Mouse (Mus musculus): Measurements from ENCODE around the gene Ubqln4. TPM values are rescaled to one million over a fixed set of nuclear protein-coding genes. Genes with fewer than 3 reads are reported as not detected.
"Not testable (repeated sequence)": the region's sequence is repeated elsewhere in the genome, so short reads cannot be mapped to it uniquely, and the experiment has no call there.

Ubqln4 gene
- total RNA-seq, 1 experiment = 103 TPM

GRCm38 (mm10) chr3:88593893-88594580, 40.5 kb downstream of the Ubqln4 start:
- Histone ChIP-seq H3K9ac (ENCODE audit: insufficient read depth, low read depth, low read length, poor library complexity, severe bottlenecking) (no peak overlapping the region), H3K27ac (ENCODE audit: insufficient read depth, low read depth, low read length, poor library complexity, severe bottlenecking) (no peak overlapping the region)
- in situ Hi-C loops (cut with MboI; ENCODE audit: low sequenced_read_pairs in 2 of 2, unreplicated experiment in 2 of 2) = no loop called here

DNA sequence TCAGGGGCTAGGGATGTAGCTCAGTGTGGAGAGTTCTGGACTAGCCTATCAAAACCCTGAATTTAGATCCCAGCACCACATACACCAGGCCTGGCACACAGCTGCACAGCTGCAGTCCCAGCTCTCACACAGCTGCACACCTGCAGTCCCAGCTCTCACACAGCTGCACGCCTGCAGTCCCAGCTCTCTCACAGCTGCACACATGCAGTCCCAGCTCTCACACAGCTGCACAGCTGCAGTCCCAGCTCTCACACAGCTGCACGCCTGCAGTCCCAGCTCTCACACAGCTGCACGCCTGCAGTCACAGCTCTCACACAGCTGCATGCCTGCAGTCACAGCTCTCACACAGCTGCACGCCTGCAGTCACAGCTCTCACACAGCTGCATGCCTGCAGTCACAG, 43.0 kb downstream of the Ubqln4 start:
- H3K9ac ChIP-seq (ENCODE audit: insufficient read depth, low read depth, low read length, poor library complexity, severe bottlenecking); H3K27ac ChIP-seq (ENCODE audit: insufficient read depth, low read depth, low read length, poor library complexity, severe bottlenecking); DNase-seq (ENCODE audit: low read depth, low spot score); H3K9me3 ChIP-seq (ENCODE audit: control insufficient read depth, insufficient read depth, low read depth, low read length); H3K4me3 ChIP-seq (ENCODE audit: insufficient read depth in 1 of 2, low read depth in 1 of 2, low read length in 2 of 2, poor library complexity in 1 of 2, severe bottlenecking in 1 of 2); in situ Hi-C loops (cut with MboI; ENCODE audit: low sequenced_read_pairs in 2 of 2, unreplicated experiment in 2 of 2); H3K36me3 ChIP-seq (ENCODE audit: control insufficient read depth, insufficient read depth, low read length, poor library complexity, severe bottlenecking): not testable (repeated sequence)
- H3K4me1 ChIP-seq (ENCODE audit: control insufficient read depth in 2 of 2, insufficient read depth in 2 of 2, low read length in 2 of 2, poor library complexity in 1 of 2) = peaks cover 7 to 22% of the 10 kb centered on the region in 2 experiments; a peak in 3 of 4 replicates

More at GRCm38 (mm10) chr3:88593893-88594580, 40.5 kb downstream of the Ubqln4 start:
- H3K36me3 ChIP-seq (ENCODE audit: control insufficient read depth, insufficient read depth, low read length, poor library complexity, severe bottlenecking) = no peaks in the 10 kb centered on the region
- no peaks in the 10 kb centered on the region for H3K9me3 ChIP-seq (ENCODE audit: control insufficient read depth, insufficient read depth, low read depth, low read length)
- peaks cover 10 to 34% of the 10 kb centered on the region in 2 experiments; a peak in 3 of 4 replicates for H3K4me1 ChIP-seq (ENCODE audit: control insufficient read depth in 2 of 2, insufficient read depth in 2 of 2, low read length in 2 of 2, poor library complexity in 1 of 2)
- DNase-seq (ENCODE audit: low read depth, low spot score) = no peak
- TF ChIP-seq MAFK (IDR thresholded peaks at IDR 0.05; ENCODE audit: insufficient read depth, low read depth, low read length) (no peak), ZC3H11A (IDR thresholded peaks at IDR 0.05; ENCODE audit: borderline replicate concordance, low read depth, low read length) (no peak), CHD2 (IDR thresholded peaks at IDR 0.05; ENCODE audit: low read depth, low read length) (no peak), HCFC1 (IDR thresholded peaks at IDR 0.05; ENCODE audit: borderline replicate concordance, insufficient read depth, low read length) (no peak), ZNF384 (IDR thresholded peaks at IDR 0.05; ENCODE audit: low read depth, low read length) (no peak)
- no peak overlapping the region for H3K4me3 ChIP-seq (ENCODE audit: insufficient read depth in 1 of 2, low read depth in 1 of 2, low read length in 2 of 2, poor library complexity in 1 of 2, severe bottlenecking in 1 of 2)

GRCm38 (mm10) chr3:88602466-88602865, 48.9 kb downstream of the Ubqln4 start:
- Histone ChIP-seq H3K4me3 (ENCODE audit: insufficient read depth in 1 of 2, low read depth in 1 of 2, low read length in 2 of 2, poor library complexity in 1 of 2, severe bottlenecking in 1 of 2) (no peak overlapping the region), H3K9ac (ENCODE audit: insufficient read depth, low read depth, low read length, poor library complexity, severe bottlenecking) (no peak overlapping the region), H3K4me1 (ENCODE audit: control insufficient read depth in 2 of 2, insufficient read depth in 2 of 2, low read length in 2 of 2, poor library complexity in 1 of 2) (peaks cover 0 to 16% of the 10 kb centered on the region in 2 experiments; a peak in 2 of 4 replicates), H3K27ac (ENCODE audit: insufficient read depth, low read depth, low read length, poor library complexity, severe bottlenecking) (peak overlapping the region; percentile 40; the same call in 1 of the 2 replicates), H3K36me3 (ENCODE audit: control insufficient read depth, insufficient read depth, low read length, poor library complexity, severe bottlenecking) (no peaks in the 10 kb centered on the region), H3K9me3 (ENCODE audit: control insufficient read depth, insufficient read depth, low read depth, low read length) (no peaks in the 10 kb centered on the region)
- DNase-seq (ENCODE audit: low read depth, low spot score) = no peak
- in situ Hi-C loops (cut with MboI; ENCODE audit: low sequenced_read_pairs in 2 of 2, unreplicated experiment in 2 of 2) = no loop called here
- TF ChIP-seq MAFK (IDR thresholded peaks at IDR 0.05; ENCODE audit: insufficient read depth, low read depth, low read length) = no peak
- no peak for TF ChIP-seq ZC3H11A (IDR thresholded peaks at IDR 0.05; ENCODE audit: borderline replicate concordance, low read depth, low read length)
- TF ChIP-seq ZNF384 (IDR thresholded peaks at IDR 0.05; ENCODE audit: low read depth, low read length) = no peak
- no peak for TF ChIP-seq HCFC1 (IDR thresholded peaks at IDR 0.05; ENCODE audit: borderline replicate concordance, insufficient read depth, low read length)

GRCm38 (mm10) chr3:88603714-88604161, 50.2 kb downstream of the Ubqln4 start:
- H3K36me3 ChIP-seq (ENCODE audit: control insufficient read depth, insufficient read depth, low read length, poor library complexity, severe bottlenecking) = no peaks in the 10 kb centered on the region
- DNase-seq (ENCODE audit: low read depth, low spot score) = peak; percentile 90
- in situ Hi-C loops (cut with MboI; ENCODE audit: low sequenced_read_pairs in 2 of 2, unreplicated experiment in 2 of 2) = no loop called here
- H3K4me3 ChIP-seq (ENCODE audit: insufficient read depth in 1 of 2, low read depth in 1 of 2, low read length in 2 of 2, poor library complexity in 1 of 2, severe bottlenecking in 1 of 2) = no peak overlapping the region
- TF ChIP-seq ZC3H11A (IDR thresholded peaks at IDR 0.05; ENCODE audit: borderline replicate concordance, low read depth, low read length) = no peak
- TF ChIP-seq HCFC1 (IDR thresholded peaks at IDR 0.05; ENCODE audit: borderline replicate concordance, insufficient read depth, low read length) = peak; percentile 33; the same call in 1 of the 2 replicates
- no peak for TF ChIP-seq ZNF384 (IDR thresholded peaks at IDR 0.05; ENCODE audit: low read depth, low read length)
- H3K9me3 ChIP-seq (ENCODE audit: control insufficient read depth, insufficient read depth, low read depth, low read length) = no peaks in the 10 kb centered on the region
- peaks cover 3 to 18% of the 10 kb centered on the region in 2 experiments; a peak in 3 of 4 replicates for H3K4me1 ChIP-seq (ENCODE audit: control insufficient read depth in 2 of 2, insufficient read depth in 2 of 2, low read length in 2 of 2, poor library complexity in 1 of 2)
- no peak overlapping the region for H3K9ac ChIP-seq (ENCODE audit: insufficient read depth, low read depth, low read length, poor library complexity, severe bottlenecking)
- no peak overlapping the region; the same call in 1 of the 2 replicates for H3K27ac ChIP-seq (ENCODE audit: insufficient read depth, low read depth, low read length, poor library complexity, severe bottlenecking)

DNA sequence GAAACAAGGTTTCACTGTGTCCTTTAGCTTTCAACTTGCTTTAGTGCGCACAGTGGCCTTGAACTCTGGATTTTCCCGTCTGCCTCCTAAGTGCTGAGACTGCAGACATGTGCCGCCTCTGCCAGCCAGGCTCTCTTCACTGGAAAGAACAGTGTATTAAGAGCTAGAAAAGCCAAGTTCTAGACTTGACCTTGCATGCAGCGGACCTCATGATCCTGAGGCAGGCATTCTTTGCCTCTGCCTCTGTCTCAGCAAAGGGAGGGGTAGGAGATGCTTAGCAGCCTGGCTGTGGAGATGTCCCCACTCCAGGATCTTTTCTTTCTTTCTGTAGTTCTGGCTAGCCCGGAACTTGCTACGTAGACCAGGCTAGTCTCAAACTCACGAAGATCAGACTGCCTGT, 51.3 kb downstream of the Ubqln4 start:
- Histone ChIP-seq H3K4me3 (ENCODE audit: insufficient read depth in 1 of 2, low read depth in 1 of 2, low read length in 2 of 2, poor library complexity in 1 of 2, severe bottlenecking in 1 of 2) (no peak overlapping the region), H3K4me1 (ENCODE audit: control insufficient read depth in 2 of 2, insufficient read depth in 2 of 2, low read length in 2 of 2, poor library complexity in 1 of 2) (peaks cover 3 to 18% of the 10 kb centered on the region in 2 experiments; a peak in 3 of 4 replicates), H3K36me3 (ENCODE audit: control insufficient read depth, insufficient read depth, low read length, poor library complexity, severe bottlenecking) (no peaks in the 10 kb centered on the region), H3K27ac (ENCODE audit: insufficient read depth, low read depth, low read length, poor library complexity, severe bottlenecking) (no peak overlapping the region), H3K9ac (ENCODE audit: insufficient read depth, low read depth, low read length, poor library complexity, severe bottlenecking) (no peak overlapping the region), H3K9me3 (ENCODE audit: control insufficient read depth, insufficient read depth, low read depth, low read length) (no peaks in the 10 kb centered on the region)
- in situ Hi-C loops (cut with MboI; ENCODE audit: low sequenced_read_pairs in 2 of 2, unreplicated experiment in 2 of 2) = no loop called here
- TF ChIP-seq MAFK (IDR thresholded peaks at IDR 0.05; ENCODE audit: insufficient read depth, low read depth, low read length) (no peak), ZNF384 (IDR thresholded peaks at IDR 0.05; ENCODE audit: low read depth, low read length) (no peak), ZC3H11A (IDR thresholded peaks at IDR 0.05; ENCODE audit: borderline replicate concordance, low read depth, low read length) (no peak), HCFC1 (IDR thresholded peaks at IDR 0.05; ENCODE audit: borderline replicate concordance, insufficient read depth, low read length) (no peak), CHD2 (IDR thresholded peaks at IDR 0.05; ENCODE audit: low read depth, low read length) (no peak)
- DNase-seq (ENCODE audit: low read depth, low spot score) = no peak

DNA sequence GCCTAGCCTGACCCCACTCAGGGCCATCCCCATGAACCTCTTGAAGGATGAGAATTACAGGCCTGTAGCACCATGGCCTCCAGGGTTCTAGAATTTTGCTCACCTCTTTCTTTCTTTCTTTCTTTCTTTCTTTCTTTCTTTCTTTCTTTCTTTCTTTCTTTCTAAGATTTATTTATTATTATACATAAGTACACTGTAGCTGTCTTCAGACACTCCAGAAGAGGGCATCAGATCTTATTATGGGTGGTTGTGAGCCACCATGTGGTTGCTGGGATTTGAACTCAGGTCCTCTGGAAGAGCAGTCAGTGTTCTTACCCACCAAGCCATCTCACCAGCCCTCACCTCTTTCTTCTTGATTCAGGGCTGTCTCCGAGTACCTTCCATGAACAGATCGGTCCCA, 52.1 kb downstream of the Ubqln4 start, which contains the start of gene Arhgef2:
Arhgef2 (plus strand) TSS at position 301 of the 400 bp plus-strand sequence.
- in situ Hi-C loops (cut with MboI; ENCODE audit: low sequenced_read_pairs in 2 of 2, unreplicated experiment in 2 of 2); H3K9me3 ChIP-seq (ENCODE audit: control insufficient read depth, insufficient read depth, low read depth, low read length); DNase-seq (ENCODE audit: low read depth, low spot score); H3K9ac ChIP-seq (ENCODE audit: insufficient read depth, low read depth, low read length, poor library complexity, severe bottlenecking); H3K36me3 ChIP-seq (ENCODE audit: control insufficient read depth, insufficient read depth, low read length, poor library complexity, severe bottlenecking); H3K4me3 ChIP-seq (ENCODE audit: insufficient read depth in 1 of 2, low read depth in 1 of 2, low read length in 2 of 2, poor library complexity in 1 of 2, severe bottlenecking in 1 of 2); H3K27ac ChIP-seq (ENCODE audit: insufficient read depth, low read depth, low read length, poor library complexity, severe bottlenecking): not testable (repeated sequence)
- peaks cover 3 to 18% of the 10 kb centered on the region in 2 experiments; a peak in 3 of 4 replicates for H3K4me1 ChIP-seq (ENCODE audit: control insufficient read depth in 2 of 2, insufficient read depth in 2 of 2, low read length in 2 of 2, poor library complexity in 1 of 2)
